Mouse (Mus musculus) cerebellum, postnatal 4 days (tissue): ENCODE measurements around the gene B4gat1.
A peak's percentile ranks its signal among the peaks of the same experiment; 100 is the strongest.

Experiments used
- DNase-seq, 2 experiments: peaks; one replicate each; pipeline ENCODE4 v3.0.0; 2022; ENCODE audit warnings: low spot score in 2 of 2, mixed read lengths in 1 of 2

B4gat1 gene

GRCm38 (mm10) chr19:5032686-5033085 is 5.9 kb upstream of the B4gat1 start:
- no peak for DNase-seq

- no peak for DNase-seq
Measured at GRCm38 (mm10) chr19:5036577-5036976, 2.0 kb upstream of the B4gat1 start.

- peak; percentile 52 to 83 for DNase-seq
Measured at GRCm38 (mm10) chr19:5037678-5038571, 701 bp upstream of the B4gat1 start.

GRCm38 (mm10) chr19:5039301-5040114 is 882 bp downstream of the B4gat1 start:
- peak in 1 of 2 experiments; percentile 16 for DNase-seq

GRCm38 (mm10) chr19:5040862-5041523 is 2.4 kb downstream of the B4gat1 start, which contains the start of gene Brms1:
Brms1 (plus strand) TSS chr19:5041354.
- peak; percentile 78 to 88 for DNase-seq

GRCm38 (mm10) chr19:5041588-5041987 is 3.0 kb downstream of the B4gat1 start:
- DNase-seq = no peak

- no peak for DNase-seq
Measured at GRCm38 (mm10) chr19:5045531-5045930, 6.9 kb downstream of the B4gat1 start.

GRCm38 (mm10) chr19:5048138-5049056 is 9.8 kb downstream of the B4gat1 start:
- DNase-seq = no peak

GRCm38 (mm10) chr19:5049325-5049724 is 10.7 kb downstream of the B4gat1 start:
- no peak for DNase-seq

GRCm38 (mm10) chr19:5050047-5050905 is 11.7 kb downstream of the B4gat1 start, which contains the start of gene Rin1:
Rin1 (plus strand) TSS chr19:5050481.
- peak in 1 of 2 experiments; percentile 15 for DNase-seq

GRCm38 (mm10) chr19:5051031-5051430 is 12.4 kb downstream of the B4gat1 start:
- DNase-seq = peak in 1 of 2 experiments; percentile 14

GRCm38 (mm10) chr19:5051515-5051914 is 12.9 kb downstream of the B4gat1 start:
- DNase-seq = no peak

GRCm38 (mm10) chr19:5052166-5052822 is 13.7 kb downstream of the B4gat1 start:
- peak in 1 of 2 experiments; percentile 39 for DNase-seq

- DNase-seq = no peak
Measured at GRCm38 (mm10) chr19:5052853-5053252, 14.2 kb downstream of the B4gat1 start.

- DNase-seq = peak in 1 of 2 experiments; percentile 59
Measured at GRCm38 (mm10) chr19:5053909-5054308, 15.3 kb downstream of the B4gat1 start.

GRCm38 (mm10) chr19:5056251-5056650 is 17.6 kb downstream of the B4gat1 start:
- DNase-seq = peak in 1 of 2 experiments; percentile 58

- DNase-seq = no peak
Measured at GRCm38 (mm10) chr19:5057876-5058775, 19.5 kb downstream of the B4gat1 start.
